Mouse (Mus musculus) small intestine, adult 2 months (tissue): Measurements from ENCODE around the gene Sipa1l2. TPM values are rescaled to one million over a fixed set of nuclear protein-coding genes. Genes with fewer than 3 reads are reported as not detected.
A peak's percentile ranks its signal among the peaks of the same experiment; 100 is the strongest.

Experiments
- H3K27ac ChIP-seq: fragments of 200-500 bp; 2 replicates; pipeline ENCODE4 v1.5.1; 2012; ENCODE audit warnings: low read depth, low read length, control low read depth, inconsistent platforms; ENCODE audit not compliant: insufficient read depth
- H3K27me3 ChIP-seq: fragments of 200-500 bp; 2 replicates; pipeline ENCODE4 v1.6.1; 2012; ENCODE audit warnings: mild to moderate bottlenecking, moderate library complexity, low read length, inconsistent platforms; ENCODE audit not compliant: control insufficient read depth, insufficient read depth
- H3K36me3 ChIP-seq: fragments of 200-500 bp; 2 replicates; pipeline ENCODE4 v1.6.1; 2012; ENCODE audit warnings: mild to moderate bottlenecking, low read length, control low read depth, inconsistent platforms; ENCODE audit not compliant: control insufficient read depth, insufficient read depth
- H3K4me1 ChIP-seq: fragments of 200-500 bp; 2 replicates; pipeline ENCODE4 v1.6.1; 2012; ENCODE audit warnings: low read length, inconsistent platforms, mixed read lengths; ENCODE audit not compliant: control insufficient read depth, insufficient read depth, insufficient read length
- H3K4me3 ChIP-seq: fragments of 200-500 bp; 2 replicates; pipeline ENCODE4 v1.5.1; 2012; ENCODE audit warnings: low read depth, mild to moderate bottlenecking, control low read depth, inconsistent platforms, low read length, moderate library complexity
- CTCF ChIP-seq: fragments of 200-500 bp; IDR thresholded peaks from 2 replicates; pipeline ENCODE4 v1.5.1; 2012; ENCODE audit warnings: low read depth, mild to moderate bottlenecking, control low read depth, inconsistent platforms, low read length, moderate library complexity, mixed read lengths; ENCODE audit not compliant: insufficient replicate concordance, insufficient read length; ENCODE audit errors: extremely low read depth
- POLR2A ChIP-seq: fragments of 200-500 bp; IDR thresholded peaks from 2 replicates; pipeline ENCODE4 v1.6.1; 2012; ENCODE audit warnings: low read depth, mild to moderate bottlenecking, control low read depth, inconsistent platforms, low read length, moderate library complexity
- WGBS: fragments of 180-500 bp; shearing (Covaris S2); methylation state at CpG from one replicate; pipeline ENCODE4 v1.1.7; 2018; 5-methylcytosine and 5-hydroxymethylcytosine counted together
- polyA plus RNA-seq: library from polyadenylated mRNA; depleted of rRNA; stranded (reverse); fragments of >200 nt; gene quantifications from 2 replicates; pipeline ENCODE4 v1.2.3, GENCODE M21; 2012; rRNA removed

The Sipa1l2 gene
- polyA plus RNA-seq, result 6.3 and 9.7 TPM in 2 replicates

DNA sequence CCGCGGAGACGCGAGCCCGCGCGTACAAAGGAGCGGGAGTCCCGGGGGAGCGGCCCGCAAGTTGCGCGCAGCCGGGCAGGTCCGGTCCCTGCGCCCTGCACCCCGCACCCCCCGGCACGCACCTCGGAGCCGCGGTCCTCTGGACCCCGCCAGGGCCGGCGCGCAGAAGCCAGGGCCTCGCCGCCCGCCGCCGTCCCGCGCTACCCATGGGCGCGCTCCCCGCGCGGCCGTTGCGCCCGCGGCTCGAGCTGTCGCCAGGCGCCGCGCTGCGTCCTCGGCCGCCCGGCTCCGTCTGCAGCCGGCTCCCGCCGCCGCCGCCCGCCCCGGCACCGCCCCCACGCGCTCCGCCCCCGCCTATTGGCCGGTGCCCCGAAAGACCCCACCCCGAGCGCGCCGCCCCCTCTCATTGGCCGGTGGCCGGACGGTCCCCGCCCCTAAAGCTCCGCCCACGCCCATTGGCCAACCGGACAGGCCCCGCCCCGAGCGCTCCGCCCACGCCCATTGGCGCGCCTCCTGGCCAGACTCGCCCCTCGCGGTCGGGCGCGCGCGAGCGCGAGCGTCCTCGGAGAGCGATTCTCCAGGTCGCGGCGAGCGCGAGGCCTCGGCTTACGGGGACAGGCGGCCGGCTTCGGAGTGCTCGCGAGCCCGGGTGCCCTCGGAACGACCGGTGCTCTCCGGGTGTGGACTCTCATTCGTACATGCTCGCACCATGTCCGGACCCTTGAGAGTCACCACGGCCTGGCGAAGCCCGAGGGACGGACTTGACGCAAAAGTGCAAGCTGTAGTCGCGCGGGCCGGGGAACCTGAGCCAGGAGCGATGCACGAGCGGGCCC is at the start of gene Sipa1l2:
Gene Sipa1l2 (minus strand): TSS at position 276 of the 833 bp plus-strand sequence.
- Histone ChIP-seq H3K27me3 (no peaks in the 10 kb centered on the region), H3K27ac (peak within 1 kb of the TSS; percentile 89), H3K4me1 (peaks cover 8% of the 10 kb centered on the region; the same call in 1 of the 2 replicates), H3K36me3 (no peaks in the 10 kb centered on the region), H3K4me3 (peak within 1 kb of the TSS; percentile 83)
- TF ChIP-seq CTCF (no peak), POLR2A (peak; percentile 58)
- under 1% methylated on average over 117 of the region's 129 CpGs for WGBS

DNA sequence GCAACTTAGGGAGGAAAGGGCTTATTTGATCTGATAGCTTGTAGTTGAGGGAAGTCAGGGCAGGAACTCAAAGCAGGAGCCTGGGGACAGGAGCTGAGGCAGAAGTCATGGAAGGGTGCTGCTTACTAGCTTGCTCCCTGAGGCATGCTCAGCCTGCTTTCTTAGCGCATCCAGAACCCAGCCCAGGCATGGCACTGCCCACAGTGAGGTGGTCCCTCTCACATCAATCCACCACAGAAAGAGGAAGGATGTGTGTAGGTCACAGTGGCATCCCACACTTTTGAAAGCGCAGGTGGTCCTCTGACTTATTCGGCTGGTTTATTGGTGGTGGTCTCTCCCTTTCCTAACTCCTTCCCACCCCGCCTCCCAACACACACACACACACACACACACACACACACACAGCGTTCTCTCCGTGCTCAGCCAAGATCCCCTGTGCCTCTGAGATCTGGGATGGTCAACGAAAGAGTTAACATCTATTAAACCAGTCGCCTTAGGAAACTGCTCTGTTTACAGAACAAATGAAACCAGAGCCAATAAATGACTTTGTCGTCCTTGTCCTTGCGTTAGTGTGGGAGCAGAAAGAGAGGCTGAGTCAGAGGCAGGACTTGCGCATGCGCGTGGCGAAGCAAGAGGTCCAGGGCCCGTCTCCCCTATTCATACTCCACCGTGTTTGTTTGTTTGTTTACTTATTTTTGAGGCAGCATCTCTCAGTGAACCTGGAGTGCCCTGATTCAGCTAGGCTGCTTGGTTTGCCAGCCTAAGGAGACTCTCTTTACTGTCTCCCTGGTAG is 49.1 kb upstream of the Sipa1l2 start:
- Histone ChIP-seq H3K36me3 (no peaks in the 10 kb centered on the region), H3K4me1 (peaks cover 4% of the 10 kb centered on the region; the same call in 1 of the 2 replicates), H3K27me3 (no peaks in the 10 kb centered on the region), H3K4me3 (no peak overlapping the region), H3K27ac (no peak overlapping the region)
- WGBS, result 41% methylated on average over 16 of the region's 16 CpGs
- TF ChIP-seq POLR2A, result no peak
- no peak for TF ChIP-seq CTCF

DNA sequence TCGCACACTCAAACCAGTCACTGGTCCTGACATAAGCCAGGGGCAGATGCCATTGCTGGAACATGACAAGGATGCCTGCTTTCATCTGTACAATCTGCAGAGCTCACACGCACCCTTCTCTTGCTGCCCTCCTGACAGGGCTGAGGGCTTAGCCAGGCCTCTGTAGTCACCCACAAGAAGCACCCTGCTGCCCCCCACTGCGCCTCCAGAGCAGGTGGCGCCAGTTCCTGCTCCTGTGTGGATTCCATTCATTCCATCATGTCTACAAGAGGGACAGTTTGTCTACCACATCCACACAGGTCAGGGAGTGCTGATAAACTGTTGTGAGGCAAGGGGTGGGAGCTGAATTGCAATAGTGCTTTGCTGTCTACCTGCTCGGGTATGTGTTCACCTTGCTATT is 47.3 kb upstream of the Sipa1l2 start:
- Histone ChIP-seq H3K36me3 (no peaks in the 10 kb centered on the region), H3K4me3 (no peak overlapping the region), H3K27ac (no peak overlapping the region), H3K27me3 (no peaks in the 10 kb centered on the region), H3K4me1 (peaks cover 4% of the 10 kb centered on the region; the same call in 1 of the 2 replicates)
- WGBS, result 88% methylated on average over 5 of the region's 5 CpGs
- TF ChIP-seq CTCF, result no peak
- no peak for TF ChIP-seq POLR2A

DNA sequence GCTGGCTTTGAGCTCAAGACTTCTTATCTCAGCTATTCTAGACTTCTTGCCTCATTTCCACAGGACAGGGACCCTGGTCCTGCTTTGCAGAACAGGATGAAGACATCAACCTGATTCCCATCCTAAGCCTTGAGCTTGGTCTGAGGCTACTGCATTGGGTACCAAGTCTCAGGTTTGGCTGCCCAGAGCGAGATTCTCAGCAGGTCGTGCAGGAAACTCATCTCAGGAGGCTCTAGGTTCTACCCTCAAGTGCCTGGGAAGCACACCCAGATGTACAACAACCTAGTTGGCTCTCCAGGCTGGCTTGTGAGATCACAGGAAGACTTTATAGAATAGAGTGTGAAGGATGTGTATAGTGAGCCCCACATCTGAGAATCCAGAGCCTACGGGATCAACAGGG is 46.4 kb upstream of the Sipa1l2 start:
- TF ChIP-seq POLR2A (no peak), CTCF (no peak)
- Histone ChIP-seq H3K4me1 (peaks cover 4% of the 10 kb centered on the region; the same call in 1 of the 2 replicates), H3K36me3 (no peaks in the 10 kb centered on the region), H3K4me3 (no peak overlapping the region), H3K27me3 (no peaks in the 10 kb centered on the region), H3K27ac (no peak overlapping the region)
- 86% methylated on average over 3 of the region's 3 CpGs for WGBS

DNA sequence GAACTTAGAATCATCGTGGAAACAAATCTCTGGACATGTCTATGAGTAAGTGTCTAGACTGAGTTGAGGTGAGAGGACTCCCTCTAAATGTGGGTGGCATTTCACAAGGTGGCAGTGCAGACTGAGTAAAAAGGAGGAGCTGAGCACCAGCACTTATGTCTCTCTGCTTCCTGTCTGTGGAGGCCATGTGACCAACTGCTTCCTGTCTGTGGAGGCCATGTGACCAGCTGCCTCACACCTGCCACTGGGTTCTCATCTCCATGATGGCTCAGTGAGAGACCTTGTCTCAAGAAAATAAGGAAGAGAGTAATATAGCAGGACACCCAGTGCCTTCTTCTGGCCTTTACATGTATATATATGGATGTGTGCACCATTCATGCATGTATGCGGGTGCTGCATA is 43.9 kb upstream of the Sipa1l2 start:
- no peak overlapping the region for H3K4me3 ChIP-seq
- TF ChIP-seq POLR2A (no peak), CTCF (no peak)
- WGBS, result 98% methylated on average over 2 of the region's 2 CpGs
- peaks cover 1% of the 10 kb centered on the region; the same call in 1 of the 2 replicates for H3K4me1 ChIP-seq
- no peaks in the 10 kb centered on the region for H3K36me3 ChIP-seq
- no peaks in the 10 kb centered on the region for H3K27me3 ChIP-seq
- H3K27ac ChIP-seq, result no peak overlapping the region

DNA sequence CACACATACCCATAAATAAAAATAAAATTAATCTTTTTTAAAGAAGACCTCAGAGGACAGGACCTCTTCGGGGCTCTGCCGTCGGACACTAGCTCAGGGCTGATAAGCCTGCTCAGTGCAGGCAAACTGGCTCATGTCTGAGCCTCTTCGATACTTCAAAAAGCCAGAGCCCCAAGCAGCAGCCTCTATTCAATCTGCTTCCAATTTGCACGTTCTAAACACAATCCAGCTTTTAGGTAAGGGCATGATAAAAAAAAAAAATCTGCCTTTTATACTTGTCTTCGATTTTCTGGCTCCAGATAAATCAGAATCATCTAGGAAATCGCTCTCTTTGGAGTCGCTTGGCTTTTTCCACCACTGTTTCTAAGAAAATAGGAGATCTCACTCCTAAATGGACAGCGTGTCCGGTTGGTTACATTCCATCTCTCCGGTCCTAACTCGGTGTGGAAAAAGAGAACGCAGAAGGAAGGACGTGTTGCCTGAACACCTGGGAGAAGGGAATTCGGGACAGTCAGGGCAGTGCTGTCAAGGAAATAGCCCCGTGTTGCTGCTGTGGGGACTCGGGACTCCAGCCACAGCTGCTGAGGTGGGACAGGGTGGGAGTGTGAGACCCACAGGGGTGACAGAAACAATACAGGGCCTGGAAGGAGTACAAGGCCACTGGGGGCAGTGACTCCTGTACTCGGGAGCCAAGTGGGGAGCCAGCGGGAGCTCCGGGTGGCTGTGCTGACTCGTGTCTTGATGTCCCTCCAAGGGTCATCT is 42.4 kb upstream of the Sipa1l2 start:
- H3K4me1 ChIP-seq, result no peaks in the 10 kb centered on the region
- no peak overlapping the region for H3K4me3 ChIP-seq
- WGBS, result 89% methylated on average over 21 of the region's 21 CpGs
- no peaks in the 10 kb centered on the region for H3K36me3 ChIP-seq
- TF ChIP-seq CTCF (no peak), POLR2A (no peak)
- no peaks in the 10 kb centered on the region for H3K27me3 ChIP-seq
- no peak overlapping the region for H3K27ac ChIP-seq
